Mouse (Mus musculus) C2C12 (cell line): Measurements from ENCODE around the gene Cd86.

Experiments
- CEBPB ChIP-seq: IDR thresholded peaks from one replicate; pipeline ENCODE4 v1.6.1; 2011; ENCODE audit warnings: low read depth, mild to moderate bottlenecking, control low read depth, moderate library complexity
- CTCF ChIP-seq: IDR thresholded peaks from one replicate; pipeline ENCODE4 v1.5.1; 2011; ENCODE audit not compliant: control insufficient read depth, insufficient read depth, insufficient read length
- FOSL1 ChIP-seq: IDR thresholded peaks from one replicate; pipeline ENCODE4 v1.8.0; 2011; ENCODE audit warnings: mild to moderate bottlenecking, low read length; ENCODE audit not compliant: poor library complexity, insufficient read depth, severe bottlenecking
- MAX ChIP-seq: IDR thresholded peaks from one replicate; pipeline ENCODE4 v1.6.1; 2011; ENCODE audit warnings: mild to moderate bottlenecking, control low read depth
- MYOD1 ChIP-seq: IDR thresholded peaks from one replicate; pipeline ENCODE4 v1.6.1; 2011; ENCODE audit warnings: low read depth; ENCODE audit not compliant: control insufficient read depth, insufficient read length
- MYOG ChIP-seq: IDR thresholded peaks from one replicate; pipeline ENCODE4 v1.6.1; 2011; ENCODE audit not compliant: control insufficient read depth, insufficient read length; ENCODE audit errors: extremely low read depth
- USF1 ChIP-seq: IDR thresholded peaks from one replicate; pipeline ENCODE4 v1.6.1; 2011; ENCODE audit warnings: low read depth, mild to moderate bottlenecking, control low read depth, moderate library complexity

GRCm38 (mm10) chr16:36632229-36632628 is 33.7 kb downstream of the Cd86 start:
- TF ChIP-seq CTCF (no peak), MAX (no peak), MYOG (no peak), FOSL1 (no peak), USF1 (no peak), CEBPB (no peak), MYOD1 (no peak)
